Mouse (Mus musculus): Measurements from ENCODE around the gene Cdk6.

- TF ChIP-seq CTCF (IDR thresholded peaks at IDR 0.05; ENCODE audit: insufficient read depth, low read depth, low read length) (no peak), POLR2A (IDR thresholded peaks at IDR 0.05; ENCODE audit: insufficient read depth, low read depth, low read length) (no peak)
Measured at GRCm38 (mm10) chr5:3472311-3473156, 131.2 kb downstream of the Cdk6 start.

Data from olfactory bulb, adult 2 months (tissue).